Mouse (Mus musculus) C3H10T1/2 (cell line): Measurements from ENCODE around the gene Tmem181a. TPM values are rescaled to one million over a fixed set of nuclear protein-coding genes. Genes with fewer than 3 reads are reported as not detected.

Source experiments
- polyA plus RNA-seq, 2 experiments: library from polyadenylated mRNA; unstranded; fragments of >200 nt; fragmentation: generic; extraction: Trizol; gene quantifications; one replicate each; pipeline ENCODE4 v1.2.1; 2012; ENCODE audit warnings: missing spikeins in 2 of 2

The Tmem181a gene
- polyA plus RNA-seq, result 1 to 10 TPM; 6.3 to 7.7 TPM

DNA sequence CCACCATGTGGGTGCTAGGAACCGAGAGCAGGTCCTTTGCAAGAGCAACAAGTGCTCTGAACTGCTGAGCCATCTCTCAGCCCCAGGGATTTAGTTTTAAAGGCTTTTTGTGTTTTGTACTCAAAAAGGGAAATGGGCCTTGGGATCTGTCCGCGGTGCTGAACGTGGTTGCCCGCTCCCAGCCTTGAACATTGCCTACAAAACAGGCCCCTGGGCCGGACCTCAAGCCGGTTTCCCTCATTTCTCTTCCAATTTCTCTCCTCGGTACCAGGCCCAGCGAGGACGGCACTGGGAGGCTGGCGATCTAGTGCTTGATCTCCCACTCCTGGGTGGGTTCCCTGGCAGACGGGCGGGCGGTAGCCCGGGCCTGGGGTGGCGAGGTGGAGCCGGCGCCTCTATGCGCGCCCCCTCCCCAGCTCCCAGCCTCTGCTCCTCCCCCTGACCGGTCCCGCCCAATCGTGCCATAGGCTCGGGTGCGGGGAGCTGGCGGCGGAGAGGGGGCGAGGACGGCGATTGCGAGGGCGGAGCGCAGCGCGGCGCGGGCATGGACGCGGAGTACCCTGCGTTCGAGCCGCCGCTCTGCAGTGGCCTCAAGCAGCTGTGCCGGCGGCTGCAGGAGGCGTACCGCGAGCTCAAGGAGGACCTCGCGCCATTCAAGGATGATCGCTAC lies at the start of gene Tmem181a:
Gene Tmem181a, plus strand, starts transcription at position 461 of the 670 bp plus-strand sequence.

DNA sequence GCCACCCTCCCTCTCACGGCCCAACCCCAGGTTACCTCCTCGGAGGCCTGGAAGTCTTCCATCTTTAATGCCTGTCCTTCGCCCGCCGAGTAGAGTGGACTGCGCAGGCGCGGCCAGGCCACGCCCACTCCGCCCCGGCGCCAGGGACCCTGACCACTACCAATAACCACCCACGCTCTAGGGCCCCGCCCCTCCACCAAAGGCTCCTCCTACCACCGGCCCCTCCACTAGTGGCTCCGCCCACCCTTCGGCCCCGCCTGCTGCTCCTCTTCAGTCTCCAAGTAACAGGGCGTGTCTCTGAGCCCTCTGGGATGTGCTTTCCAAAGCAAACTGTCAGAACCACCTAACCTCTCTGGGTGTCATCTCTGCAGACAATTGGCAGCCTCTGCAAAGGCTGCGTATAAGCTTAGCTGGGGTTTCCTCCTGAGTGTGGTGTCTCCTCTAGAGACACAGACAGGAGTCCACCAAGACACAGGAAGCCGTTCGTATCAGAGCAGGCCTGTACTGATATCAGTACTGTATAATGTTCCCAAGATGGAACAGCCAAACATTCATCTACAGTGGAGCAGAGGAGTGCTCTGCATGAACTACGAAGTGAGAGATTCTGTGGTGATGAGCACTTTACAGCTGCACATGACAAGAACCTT lies 60.8 kb downstream of the Tmem181a start, which contains the start of gene Dynlt1a:
Gene Dynlt1a, minus strand, starts transcription at position 162 of the 647 bp plus-strand sequence.

Other genes with a start within 250 kb of the Tmem181a start
- 1 to 10 TPM in 1 of 2 experiments, under 1 TPM in 1; 0.55 to 1.6 TPM for gene Serac1, start 177.1 kb upstream of the Tmem181a start, polyA plus RNA-seq
- gene Gtf2h5, start 177.1 kb upstream of the Tmem181a start, polyA plus RNA-seq, result 100 to 1,000 TPM; 105 to 125 TPM
- 10 to 100 TPM; 34.8 to 67.8 TPM for gene Tulp4, start 150.4 kb upstream of the Tmem181a start, polyA plus RNA-seq
- gene Dynlt1a, start 60.6 kb downstream of the Tmem181a start, polyA plus RNA-seq, result 1 to 10 TPM; 6.4 to 7.7 TPM
- 100 to 1,000 TPM; 141 to 390 TPM for gene Dynlt1b, start 173.3 kb downstream of the Tmem181a start, polyA plus RNA-seq